Mouse (Mus musculus) erythroblast, embryonic 14.5 days (primary cell): Measurements from ENCODE around the gene Txk.

ENCODE experiments used
- GATA1 ChIP-seq: IDR thresholded peaks from 2 replicates; pipeline ENCODE4 v1.6.1; 2012; ENCODE audit warnings: low read length, inconsistent platforms, mixed read lengths
- TAL1 ChIP-seq: IDR thresholded peaks from 3 replicates; pipeline ENCODE4 v1.6.1; 2012; ENCODE audit warnings: low read length, inconsistent platforms, mixed read lengths

GRCm38 (mm10) chr5:72699500-72699818 is 53.1 kb downstream of the Txk start:
- TF ChIP-seq GATA1 (no peak), TAL1 (no peak)
